Mouse (Mus musculus) spleen, postnatal 14 days (tissue): ENCODE measurements around the gene Oas1e.

ENCODE experiments used
- DNase-seq, 2 experiments: peaks; one replicate each; pipeline ENCODE4 v3.0.0; 2021 to 2022; ENCODE audit warnings: low spot score in 2 of 2

Gene Oas1e

DNA sequence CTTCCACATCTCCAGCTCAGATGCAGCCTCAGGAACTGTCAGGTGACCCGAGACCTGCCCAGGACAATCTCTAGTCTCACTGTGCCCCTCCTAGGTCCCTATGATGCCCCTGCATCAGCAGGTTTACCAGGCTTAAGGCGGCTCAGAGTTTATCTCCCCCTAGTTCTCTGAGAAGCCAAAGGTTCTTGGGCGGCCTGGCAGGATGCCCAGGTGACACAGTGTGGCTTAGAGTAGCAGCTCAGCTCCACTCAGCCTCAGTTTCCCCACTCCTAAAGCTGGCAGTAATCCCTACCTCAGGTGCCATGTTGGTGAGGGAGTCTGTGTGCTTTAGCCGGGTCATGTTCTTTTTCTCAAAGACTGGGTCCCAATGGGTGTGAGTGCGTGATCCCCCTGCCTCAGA lies 18.5 kb downstream of the Oas1e start:
- DNase-seq: peak in 1 of 2 experiments; percentile 12

DNA sequence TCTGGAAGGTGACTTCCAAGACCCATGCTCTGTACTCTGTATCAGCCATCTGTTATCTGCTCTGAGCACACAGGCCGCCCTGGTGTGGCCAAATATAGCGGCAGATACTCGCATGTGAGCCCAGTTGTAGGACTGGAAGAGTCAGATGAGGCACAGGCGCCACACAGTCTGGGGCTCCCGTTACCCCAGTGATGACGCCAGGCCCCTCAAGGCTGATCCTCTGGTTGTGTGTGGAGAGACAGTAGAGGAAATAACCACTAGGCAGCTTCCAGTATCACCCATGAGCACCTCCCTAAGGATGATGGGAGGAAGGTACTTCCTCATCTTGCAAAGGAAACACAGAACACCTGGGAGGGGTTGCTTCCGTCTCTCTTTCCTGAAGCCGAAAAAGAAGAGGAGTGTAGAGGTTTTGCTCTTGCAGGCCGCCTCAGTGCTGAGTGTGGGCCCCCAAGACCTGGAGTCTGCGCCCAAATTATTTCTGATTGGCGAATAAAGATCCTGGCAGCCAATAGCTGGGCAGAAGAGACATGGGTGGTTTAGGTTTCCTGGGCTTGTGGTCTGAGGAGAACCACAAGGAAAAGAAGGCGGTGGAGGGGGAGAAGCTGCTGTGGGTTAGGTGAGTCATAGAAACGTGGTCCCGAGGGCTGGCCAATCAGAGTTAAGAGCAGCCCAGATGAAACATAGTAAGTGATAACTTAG lies 19.9 kb downstream of the Oas1e start:
- no peak for DNase-seq

DNA sequence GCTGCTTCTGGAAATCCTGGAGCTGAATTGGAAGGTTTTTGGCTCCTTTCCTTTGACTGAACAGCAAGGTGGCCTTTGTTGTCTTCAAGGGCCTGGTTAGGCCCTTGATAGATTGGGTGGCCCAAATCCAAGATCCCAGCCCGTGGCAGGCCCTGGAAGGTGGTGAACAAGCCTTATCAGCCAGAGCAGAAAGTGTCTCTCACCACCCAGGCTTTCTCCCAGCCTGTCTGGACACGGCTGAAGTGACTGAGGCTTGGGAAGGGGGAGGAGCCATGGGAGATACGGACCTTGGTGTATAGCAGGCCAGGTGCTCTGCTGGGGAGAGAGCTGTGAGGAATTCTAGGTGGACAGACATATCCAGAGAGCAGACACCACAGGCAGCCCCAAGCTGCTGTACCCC lies 25.9 kb downstream of the Oas1e start:
- DNase-seq: no peak

DNA sequence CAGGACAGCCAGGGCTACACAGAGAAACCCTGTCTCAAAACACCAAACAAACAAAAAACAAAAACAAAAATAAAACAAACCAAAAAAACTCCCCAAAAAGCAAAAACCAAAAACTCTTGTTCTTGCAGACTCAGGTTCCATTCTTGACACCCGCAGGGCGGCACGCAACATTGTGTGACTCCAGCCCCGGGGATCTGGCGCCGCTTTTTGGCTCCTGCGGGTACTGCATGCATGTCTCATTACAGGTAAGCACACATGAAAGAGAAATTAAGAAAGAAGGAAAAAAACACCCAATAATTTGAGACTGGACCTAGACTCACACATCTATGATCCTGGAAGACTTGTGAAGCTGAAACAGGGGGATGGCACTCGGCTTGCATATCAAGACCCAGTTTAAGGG lies 30.3 kb downstream of the Oas1e start:
- no peak for DNase-seq

DNA sequence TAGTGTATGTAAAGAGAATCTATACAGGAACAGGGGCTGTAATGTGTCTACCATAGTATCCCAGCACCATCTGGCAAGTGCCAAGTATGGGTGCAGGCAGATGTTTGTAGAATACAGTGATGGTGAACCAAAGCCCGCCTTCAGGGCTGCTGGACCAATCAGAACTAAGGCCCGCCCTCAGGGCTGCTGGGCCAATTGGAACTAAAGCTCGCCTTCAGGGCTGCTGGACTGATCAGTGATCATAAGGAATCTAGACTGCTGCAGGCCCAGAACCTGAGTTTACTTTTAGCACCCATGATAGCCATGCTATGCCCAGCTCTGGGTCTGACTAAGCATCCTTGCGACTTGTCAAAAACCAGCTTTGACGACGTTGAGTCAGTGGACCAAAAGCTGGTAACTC lies 33.4 kb downstream of the Oas1e start:
- no peak for DNase-seq

DNA sequence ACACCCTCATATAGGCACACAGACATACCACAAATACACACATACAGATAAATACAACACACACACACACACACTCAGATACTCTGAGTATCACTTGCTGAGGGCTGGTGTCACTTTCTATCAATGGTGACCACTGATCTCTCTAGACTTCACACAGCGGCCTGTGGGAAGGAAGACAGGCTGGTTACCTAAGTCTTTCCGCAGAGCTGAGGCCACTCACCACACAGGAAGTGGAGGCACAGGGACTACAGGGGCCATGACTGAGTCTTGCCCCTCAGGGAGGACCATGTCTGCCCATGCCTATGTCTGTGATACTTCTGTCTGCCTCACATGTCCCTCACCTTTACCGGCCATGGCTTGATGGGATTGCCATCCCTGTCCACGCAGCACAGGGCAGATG lies 41.1 kb downstream of the Oas1e start:
- DNase-seq: no peak

DNA sequence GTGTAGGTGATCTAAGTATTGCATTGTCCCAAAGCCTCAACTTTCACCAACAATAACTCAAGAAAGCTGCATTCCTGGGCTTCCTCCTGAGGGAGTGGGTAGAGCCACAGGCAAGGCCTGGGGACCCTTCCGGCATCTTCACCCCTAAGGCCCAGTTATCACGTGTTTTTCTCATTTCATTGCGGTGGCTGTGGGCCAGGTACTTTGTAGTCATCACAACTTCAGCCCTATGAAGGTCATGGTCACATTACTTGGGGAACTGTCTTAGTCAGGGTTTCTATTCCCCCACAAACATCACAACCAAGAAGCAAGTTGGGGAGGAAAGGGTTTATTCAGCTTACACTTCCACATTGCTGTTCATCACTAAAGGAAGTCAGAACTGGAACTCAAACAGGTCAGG lies 42.5 kb downstream of the Oas1e start:
- no peak for DNase-seq

DNA sequence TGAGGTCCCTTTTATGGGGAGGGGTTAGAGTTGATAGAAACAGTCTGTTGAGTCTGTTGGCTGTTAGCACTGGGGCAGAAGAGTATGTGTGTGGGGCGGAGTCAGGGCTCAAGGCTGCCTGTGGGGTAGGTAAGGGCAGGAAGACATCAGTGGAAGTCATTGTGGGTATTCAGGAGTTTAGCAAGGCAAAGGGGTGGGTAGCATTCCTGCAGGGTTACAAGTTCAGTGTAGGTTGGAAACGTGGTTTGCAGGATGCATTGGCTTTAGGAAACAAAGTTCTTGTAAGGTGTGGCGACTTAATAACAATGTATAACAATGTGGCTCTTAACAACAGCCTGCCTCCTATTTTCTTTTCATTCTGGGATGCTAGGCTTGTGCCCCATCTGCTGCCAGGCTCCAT lies 44.1 kb downstream of the Oas1e start:
- no peak for DNase-seq

DNA sequence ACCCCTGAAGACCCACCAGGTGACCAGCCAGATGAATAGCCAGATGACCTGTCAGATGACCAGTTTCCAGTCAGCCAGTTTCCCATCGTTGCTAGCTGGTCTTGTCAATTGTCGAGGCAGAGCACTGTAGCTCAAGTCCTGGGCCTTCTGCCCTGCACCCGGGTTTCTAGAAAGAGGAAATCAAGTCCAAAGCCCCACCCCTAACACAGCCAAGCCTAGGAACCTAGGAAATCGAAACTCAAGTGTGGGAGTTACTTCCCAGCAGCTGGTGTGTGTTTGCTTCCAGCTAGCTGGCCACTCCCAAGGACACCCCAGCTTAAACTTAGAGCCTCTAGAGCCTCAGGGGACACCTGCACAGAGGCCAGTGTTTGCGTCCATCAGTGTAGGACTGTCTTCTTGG lies 45.6 kb downstream of the Oas1e start, which contains the start of gene Oas2:
Gene Oas2 (minus strand): TSS at position 166 of the 400 bp plus-strand sequence.
- DNase-seq: no peak

DNA sequence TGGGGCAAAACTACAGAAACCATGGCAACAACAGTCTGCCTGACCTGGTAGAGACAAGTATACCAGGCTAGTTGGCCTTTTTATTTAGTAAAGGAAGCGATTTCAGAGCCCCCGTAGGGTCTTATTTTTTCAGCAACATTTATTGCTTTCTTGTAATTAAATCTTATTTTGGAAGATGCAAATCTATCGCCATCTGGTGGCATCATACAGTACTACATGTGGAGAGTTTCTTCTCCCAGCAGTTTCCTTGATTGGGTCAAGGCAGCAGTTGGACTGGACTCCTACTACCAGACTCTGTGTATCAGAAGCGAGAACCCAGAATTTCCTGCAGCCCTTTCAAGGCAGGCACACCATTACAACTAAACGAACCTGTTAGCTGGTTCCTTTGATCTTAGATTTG lies 48.9 kb downstream of the Oas1e start:
- DNase-seq: peak in 1 of 2 experiments; percentile 42

DNA sequence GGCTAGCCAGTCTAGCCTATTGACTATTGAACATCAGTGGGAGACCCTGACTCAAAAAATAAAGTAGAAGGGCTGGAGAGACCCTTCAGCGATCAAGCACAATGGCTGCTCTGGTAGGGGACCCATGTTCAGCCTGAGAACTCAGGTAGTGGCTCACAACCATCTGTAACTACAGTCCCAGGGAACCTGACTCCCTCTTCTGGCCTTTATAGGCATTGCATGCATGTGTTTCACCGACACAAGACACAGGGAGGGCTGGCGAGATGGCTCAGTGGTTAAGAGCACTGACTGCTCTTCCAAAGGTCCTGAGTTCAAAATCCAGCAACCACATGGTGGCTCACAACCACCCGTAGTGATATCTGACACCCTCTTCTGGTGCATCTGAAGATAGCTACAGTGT lies 53.2 kb downstream of the Oas1e start:
- peak in 1 of 2 experiments; percentile 44 for DNase-seq
